Mouse (Mus musculus) cerebellum, adult (tissue): ENCODE results near the gene Fbxl12.

Experiments used
- ATAC-seq: cut with Nextera tagmentation; 2 replicates; pipeline ENCODE4 v1.9.2; 2017; ENCODE audit warnings: mild to moderate bottlenecking, moderate library complexity, mixed read lengths; ENCODE audit not compliant: insufficient number of reproducible peaks, low FRiP score, low TSS enrichment

Fbxl12 gene

GRCm38 (mm10) chr9:20581175-20581634, 63.4 kb downstream of the Fbxl12 start, which contains the start of gene Zfp846:
Gene Zfp846 (plus strand): TSS chr9:20581291.
- peak; percentile 98 for ATAC-seq

GRCm38 (mm10) chr9:20576591-20576990, 68.0 kb downstream of the Fbxl12 start:
- no peak for ATAC-seq

GRCm38 (mm10) chr9:20571060-20571459, 73.5 kb downstream of the Fbxl12 start:
- no peak for ATAC-seq
